Mouse (Mus musculus) right cerebral cortex, postnatal 4 days (tissue): Measurements from ENCODE around the gene Taz.

Source experiments
- DNase-seq: peaks from one replicate; pipeline ENCODE4 v3.0.0-alpha.2; 2022

Gene Taz

DNA sequence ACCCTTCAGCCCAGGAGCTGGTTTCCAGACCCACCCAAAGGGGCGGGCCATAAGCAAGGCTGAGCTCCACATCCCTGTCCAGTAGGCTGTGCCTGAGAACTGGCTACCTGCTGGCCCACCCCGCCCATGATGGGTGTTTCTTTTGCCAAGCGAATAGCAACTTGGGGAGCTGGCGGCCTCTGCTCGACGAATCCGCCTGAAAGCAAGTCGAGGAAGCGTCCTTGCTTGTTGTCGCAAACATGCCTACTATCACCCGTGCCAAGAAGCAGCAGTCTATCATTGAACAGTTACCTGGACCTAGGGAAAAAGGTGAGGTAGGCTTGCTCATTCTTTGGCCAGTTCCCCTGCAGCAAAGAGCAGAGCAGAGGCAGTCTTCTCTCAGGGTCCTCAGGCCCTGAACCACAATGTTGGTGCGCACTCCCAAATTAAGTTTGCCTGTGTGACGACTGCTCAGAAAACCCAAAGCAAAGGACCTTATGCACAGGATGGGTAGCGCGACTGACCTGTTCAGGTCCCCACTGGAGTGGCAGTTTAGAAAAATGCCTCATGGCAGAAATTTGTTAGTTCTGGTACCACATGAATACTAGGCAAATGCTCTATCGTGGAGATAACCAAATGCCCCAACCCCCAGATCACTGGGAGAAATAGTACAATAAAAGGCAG lies at the start of gene Taz, which contains the start of gene Dnase1l1:
Gene Taz (plus strand): TSS at position 181 of the 663 bp plus-strand sequence.
Gene Dnase1l1 (minus strand): TSS at position 606 of the 663 bp plus-strand sequence.
- DNase-seq = peak; percentile 23

DNA sequence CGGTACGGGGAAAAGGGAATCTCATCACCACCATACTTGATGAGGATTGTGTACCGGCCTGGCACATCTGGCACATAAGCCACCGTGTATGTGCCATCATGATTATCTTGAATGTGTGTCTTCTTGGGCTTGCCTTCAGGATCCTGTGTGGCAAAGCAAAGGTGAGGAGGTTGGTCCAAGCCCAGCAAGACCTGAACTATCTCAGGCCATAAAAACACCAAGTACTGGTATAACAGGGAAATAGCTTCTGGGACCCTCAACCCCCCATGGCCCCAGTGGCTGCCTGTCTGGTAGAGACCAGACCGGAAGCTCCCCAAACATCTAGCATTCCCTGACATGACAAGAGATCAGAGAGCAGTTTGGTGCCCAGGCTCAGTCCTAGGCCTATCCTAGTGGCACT lies 48.5 kb upstream of the Taz start:
- no peak for DNase-seq

DNA sequence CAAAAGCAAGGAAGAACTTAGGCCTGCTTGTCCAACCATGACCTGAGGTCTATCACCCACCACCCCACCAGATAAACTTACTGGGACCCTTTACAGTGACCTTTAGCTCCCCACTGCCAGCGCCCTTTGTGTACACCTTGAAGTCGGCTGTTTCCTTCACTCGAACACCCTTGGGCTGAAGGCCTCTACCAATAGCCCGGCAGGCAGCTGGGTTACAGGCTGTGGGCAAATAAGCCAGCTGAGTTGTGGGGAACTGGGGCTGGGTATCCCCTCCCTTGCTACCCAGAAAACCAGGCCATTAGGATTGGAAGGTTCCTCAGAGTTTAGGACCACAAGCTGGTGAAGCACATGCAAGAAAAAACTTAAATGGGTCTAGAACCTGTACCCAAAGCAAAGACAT lies 41.4 kb upstream of the Taz start:
- no peak for DNase-seq

DNA sequence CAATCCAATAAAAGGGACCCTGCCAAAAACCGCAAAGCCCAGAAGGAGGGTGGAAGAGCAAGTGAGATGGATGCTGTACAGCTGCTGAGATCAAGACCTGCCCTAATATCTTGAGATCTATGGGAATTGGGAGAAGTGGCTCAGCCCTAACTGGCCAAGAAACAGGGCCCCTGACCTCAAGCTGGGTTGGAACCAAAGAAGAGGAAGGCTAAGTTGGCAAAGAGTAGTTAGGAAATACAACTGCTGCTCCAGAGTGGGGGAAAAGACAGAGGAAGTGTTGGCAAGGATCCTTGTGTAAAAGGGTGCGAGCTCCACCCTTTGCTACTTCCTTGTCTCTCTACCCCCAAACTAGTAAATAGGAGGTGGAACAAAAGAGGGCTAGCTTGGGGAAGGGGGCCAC lies 38.3 kb upstream of the Taz start:
- no peak for DNase-seq

DNA sequence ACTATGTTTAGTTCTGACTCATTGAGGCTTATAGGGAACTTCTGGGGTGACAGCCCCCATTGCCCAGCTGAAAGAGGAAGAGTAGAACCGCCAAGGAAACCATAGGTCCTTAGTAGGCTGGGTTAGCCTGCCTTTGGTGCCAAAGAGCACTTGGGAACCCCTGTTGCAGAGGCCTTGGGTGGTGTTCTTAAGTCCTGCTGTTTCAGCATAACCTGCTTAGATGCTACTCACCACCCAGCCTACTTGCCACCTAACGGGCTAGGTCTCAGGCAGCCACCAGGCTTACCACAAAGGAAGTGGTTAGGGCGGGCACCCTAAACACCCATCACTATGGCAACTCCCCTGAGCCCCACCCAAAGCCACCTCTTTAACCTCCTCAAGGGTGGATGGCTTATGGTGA lies 37.9 kb upstream of the Taz start:
- no peak for DNase-seq

DNA sequence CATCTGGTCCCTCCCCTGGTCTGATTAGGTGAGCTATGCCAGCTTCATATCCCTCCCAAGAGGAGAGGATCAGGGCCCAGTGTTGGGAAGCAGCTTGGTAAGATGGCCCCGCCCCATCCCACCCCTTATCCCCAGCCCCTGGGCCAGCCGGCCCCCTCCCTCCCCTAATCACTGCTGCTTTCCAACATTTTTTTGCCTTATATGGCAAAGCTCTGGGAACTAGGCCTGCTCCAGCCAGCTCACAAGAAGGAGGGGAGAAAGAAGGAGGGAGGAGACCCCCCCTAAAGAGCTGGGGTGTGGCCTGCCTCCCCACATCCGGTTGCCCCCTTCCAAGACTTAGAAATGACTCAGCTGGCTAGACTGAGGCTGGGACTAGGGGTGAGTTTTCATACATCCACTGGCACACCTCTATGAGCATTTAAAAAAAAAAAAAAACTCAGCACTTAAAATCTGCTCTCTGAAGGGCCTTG lies 37.1 kb upstream of the Taz start:
- peak; percentile 30 for DNase-seq

DNA sequence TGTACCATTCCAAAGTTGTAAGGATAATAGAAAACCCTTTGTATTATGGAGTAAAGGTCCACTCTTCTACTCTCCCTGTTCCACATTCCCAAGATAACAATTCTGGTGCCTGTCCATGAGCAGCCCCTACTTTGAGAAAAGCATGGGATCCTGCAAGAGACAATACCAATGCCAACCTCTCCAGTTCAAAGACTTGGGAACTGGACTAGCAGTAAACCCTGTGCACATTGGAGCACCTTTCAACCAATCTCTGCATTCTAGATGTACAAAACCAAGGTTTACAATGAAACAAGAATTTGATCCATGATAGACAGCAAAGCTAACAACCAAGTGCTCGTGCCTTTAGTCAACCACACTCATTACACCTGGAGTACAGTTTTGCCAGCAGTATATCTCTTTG lies 36.6 kb upstream of the Taz start:
- DNase-seq = no peak

DNA sequence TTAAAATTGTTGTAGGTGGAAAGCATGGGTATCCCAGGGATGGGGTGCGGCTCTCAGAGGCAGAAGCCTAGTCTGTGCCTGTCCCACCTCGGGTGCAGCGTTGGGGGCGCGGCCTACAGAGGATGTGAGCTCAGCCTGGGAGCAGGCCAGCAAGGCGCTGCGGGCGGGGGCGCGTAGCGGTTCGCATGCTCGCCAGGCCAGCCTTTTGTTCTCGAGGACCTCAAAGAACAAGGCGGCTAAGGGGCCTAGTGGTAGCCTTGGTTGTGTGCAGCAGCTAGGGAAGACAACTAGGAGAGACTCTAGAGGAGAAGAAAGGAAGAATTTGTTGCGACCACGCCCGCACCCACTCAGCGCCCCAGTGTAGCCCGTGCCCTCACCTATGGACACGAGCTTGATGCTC lies 36.0 kb upstream of the Taz start:
- DNase-seq = peak; percentile 74

DNA sequence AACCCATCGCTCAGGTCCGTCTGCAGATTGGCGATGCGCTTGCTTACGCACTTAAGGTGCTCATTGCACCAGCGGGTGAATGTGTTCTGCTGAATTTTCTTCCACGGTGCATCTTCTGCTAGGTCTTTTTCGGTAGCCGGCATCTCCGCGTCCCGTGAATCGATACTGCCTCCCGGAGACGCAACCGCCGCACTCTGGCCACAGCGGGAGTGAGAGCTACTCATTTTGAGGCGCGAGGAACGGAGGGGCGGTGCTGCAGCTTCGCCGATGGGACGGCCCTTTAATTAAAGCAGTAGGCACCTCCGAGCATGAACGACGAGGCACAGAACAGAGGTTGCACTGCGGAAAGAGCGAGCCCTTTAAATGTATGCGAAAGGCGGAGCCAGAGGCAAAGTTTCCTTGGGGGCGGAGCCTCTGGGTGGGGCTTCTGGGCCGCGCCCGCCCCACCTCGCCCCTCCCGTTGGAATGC lies 35.5 kb upstream of the Taz start:
- peak; percentile 69 for DNase-seq

DNA sequence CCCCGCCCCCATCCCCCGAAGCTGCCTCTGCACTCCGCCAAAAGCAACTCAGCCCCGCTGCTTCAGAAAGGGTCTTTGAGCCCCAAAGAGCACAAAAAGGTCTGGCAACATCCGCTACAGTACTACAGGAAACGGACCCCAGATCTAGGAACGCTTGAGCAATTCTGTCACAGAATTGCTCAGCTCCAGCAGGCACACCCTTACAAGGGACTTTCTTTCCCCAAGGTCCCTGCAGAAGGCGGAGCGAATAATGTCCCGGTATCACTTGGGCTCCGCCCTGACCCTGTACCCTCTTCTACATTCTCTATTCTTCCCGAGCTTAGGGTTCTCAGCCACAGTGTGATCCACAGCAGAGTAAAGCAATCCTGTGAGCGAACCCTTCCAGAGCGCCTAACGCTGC lies 35.0 kb upstream of the Taz start:
- DNase-seq = no peak

DNA sequence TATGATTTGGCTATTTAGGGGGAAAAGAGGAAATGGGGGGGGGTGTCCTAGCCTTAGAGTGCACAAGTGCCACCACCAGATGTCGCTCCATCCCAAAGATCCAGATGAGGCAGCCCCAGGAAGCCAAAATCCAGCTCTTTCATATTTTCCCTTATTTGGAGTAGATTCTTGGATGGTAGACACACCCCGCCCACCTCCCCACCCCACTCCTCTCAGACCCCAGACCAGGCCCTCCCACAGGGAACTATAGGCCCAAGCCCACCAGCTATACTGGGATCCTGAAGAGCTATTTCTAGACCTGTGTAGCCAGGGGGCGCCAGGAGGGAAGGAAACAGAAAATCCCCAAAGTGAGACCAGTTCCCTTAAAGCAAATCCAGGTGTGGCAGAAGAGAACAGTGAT lies 33.1 kb upstream of the Taz start:
- DNase-seq = peak; percentile 74

DNA sequence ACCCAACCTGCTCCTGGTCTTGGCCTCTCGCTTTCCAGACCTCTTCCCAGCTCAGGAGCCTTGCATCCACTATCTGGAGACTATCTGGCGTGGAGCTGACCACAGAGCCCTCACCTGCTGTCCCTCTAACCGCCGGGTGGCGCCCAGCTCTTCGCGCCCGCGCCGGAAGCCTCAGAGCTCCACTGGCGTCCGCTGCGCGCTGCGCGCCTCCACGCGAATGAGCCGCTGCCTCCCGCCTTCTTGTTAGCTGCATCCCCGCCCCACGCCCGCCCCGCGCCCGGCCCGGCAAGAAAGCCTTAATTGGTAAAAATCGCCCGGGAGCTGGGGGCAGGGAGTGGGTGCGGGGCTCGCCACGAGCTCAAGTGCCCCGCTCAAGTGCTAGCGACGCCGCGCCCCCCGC lies 32.1 kb upstream of the Taz start, which contains the start of gene Flna:
Gene Flna (minus strand): TSS at position 206 of the 400 bp plus-strand sequence.
- DNase-seq = peak; percentile 63

DNA sequence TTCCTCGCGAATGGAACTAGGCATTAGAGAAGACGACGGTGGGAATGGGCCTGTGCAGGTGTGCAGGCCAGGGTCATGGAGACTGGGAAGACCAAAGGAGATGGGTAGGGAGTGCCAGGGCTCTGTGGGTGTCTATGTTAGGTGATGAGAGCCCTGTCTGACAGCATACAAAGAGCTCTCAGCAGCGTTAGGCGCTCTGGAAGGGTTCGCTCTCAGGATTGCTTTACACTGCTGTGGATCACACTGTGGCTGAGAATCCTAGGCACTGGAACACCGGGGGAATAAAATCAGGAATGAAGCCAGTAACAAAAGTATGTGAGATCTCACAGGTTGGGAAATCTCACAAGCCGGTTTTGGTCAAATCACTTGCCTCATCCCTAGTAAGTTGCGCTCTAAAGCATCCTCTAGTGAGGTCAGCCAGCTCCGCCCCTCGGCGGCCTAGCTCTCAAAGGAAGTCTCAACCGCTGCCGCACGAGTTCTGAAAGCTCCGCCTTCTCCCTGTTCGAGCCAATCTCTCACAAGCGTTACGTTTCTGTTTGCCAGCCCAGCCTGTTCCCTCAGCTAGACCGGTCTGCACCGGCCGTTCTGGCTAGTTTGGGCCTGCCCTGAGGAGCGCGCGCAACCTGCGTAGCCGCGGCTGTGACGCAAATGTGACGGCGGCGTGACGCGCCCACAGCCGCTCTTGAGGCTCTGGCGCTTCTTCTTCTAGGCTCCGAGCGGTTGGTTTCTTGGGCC lies 27.4 kb upstream of the Taz start, which contains the start of gene Emd:
Gene Emd (plus strand): TSS at position 535 of the 735 bp plus-strand sequence.
- DNase-seq = peak; percentile 78

DNA sequence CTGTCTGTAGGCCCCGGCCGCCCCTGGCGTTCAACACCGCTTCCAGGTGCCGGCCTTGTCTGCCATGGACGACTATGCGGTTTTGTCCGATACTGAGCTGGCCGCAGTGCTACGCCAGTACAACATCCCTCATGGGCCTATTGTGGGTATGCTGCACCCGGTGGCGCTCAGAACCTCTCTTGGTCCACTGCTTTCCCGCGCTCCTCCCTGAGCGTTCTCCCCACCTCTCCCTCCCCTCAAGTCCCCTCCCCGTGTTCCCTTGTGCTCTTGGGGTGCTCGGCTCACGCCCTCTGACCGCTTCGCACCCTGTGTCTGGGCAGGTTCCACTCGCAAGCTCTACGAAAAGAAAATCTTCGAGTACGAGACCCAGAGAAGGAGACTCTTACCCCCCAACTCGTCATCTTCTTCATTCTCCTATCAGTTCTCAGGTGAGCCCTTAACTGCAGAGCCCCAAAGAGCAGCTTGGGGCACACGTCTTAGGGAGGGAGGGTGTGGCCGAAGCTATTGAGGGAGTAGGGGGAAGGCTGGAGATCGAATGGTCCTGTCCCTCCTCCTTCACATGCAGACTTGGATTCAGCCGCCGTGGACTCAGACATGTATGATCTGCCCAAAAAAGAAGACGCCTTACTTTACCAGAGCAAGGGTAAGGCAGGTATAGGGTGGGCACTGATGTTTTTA lies 26.7 kb upstream of the Taz start:
- no peak for DNase-seq

DNA sequence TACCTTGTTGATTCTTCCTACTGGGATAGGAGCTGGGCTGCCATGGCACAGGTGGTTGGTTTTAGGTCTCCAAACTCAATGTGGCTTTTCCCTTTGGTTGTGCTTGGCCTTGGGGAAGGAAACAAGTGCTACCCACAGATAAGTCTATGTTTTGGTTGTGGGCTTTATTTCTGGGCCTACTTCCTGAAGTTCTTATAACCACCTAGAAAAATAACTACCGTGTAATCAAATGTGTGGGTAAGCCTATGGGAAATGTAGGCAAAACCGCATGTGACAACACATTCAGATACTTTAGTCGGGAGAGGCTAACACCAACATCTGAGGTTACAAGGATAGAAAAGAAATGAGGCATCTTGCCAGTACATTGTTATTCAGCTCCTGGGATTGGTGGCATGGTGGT lies 24.0 kb upstream of the Taz start:
- no peak for DNase-seq

DNA sequence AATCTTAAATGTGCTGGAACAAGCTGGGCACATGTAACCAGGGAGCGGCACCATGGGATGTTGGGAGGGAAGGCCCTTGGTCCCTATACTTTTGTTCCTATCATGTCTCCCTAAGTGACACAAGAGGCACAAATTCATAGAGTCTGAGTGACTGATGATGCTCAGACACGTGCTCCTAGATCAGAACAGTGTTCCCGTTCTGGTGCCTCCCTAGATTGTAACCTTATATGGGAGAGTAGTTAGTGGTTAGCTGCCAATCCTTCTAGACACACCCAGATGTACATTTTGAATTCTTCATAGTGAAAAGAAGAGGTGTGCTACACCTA lies 12.0 kb upstream of the Taz start:
- no peak for DNase-seq

DNA sequence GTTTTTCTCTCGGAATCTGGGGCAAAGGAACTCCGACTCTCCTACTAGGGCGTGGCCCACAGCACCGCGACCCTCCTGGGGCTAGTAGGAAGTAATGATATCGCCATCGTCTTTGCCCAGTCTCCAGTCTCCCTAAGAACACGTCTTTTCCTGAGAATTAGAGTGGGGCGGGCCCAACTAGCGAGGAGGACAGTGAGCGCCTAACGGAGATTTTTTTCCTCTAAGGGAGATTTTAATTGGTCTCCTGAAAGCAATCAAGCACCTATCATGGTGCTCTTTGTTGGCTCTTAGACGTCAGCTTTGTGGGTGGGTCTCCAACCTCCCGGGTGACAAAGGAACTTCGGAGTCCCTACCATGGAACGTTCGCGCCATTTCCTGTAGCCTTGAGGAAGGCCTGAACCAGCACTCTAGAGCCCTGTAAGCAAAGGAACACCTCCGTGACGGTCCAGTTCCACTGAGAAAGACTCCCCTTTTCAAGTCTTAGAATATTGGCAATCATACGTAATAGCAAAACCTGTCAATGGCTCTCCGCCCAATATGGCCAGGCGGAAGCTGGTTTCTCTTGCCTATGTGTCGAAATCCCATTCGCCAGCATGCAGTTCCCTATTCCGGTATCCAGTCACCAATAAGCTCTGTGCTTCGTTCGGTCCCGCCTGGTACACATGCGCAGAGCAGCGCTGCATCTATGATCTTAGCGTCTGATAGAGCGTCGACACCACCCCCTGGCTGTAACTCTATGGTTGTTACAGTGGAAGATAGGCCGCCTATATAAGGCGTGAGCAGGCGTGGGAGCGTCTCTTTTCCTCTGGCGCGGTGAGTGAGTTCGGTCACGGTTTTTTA lies 11.4 kb upstream of the Taz start, which contains the start of gene Rpl10:
Gene Rpl10 (plus strand): TSS at position 751 of the 840 bp plus-strand sequence.
- peak; percentile 76 for DNase-seq

DNA sequence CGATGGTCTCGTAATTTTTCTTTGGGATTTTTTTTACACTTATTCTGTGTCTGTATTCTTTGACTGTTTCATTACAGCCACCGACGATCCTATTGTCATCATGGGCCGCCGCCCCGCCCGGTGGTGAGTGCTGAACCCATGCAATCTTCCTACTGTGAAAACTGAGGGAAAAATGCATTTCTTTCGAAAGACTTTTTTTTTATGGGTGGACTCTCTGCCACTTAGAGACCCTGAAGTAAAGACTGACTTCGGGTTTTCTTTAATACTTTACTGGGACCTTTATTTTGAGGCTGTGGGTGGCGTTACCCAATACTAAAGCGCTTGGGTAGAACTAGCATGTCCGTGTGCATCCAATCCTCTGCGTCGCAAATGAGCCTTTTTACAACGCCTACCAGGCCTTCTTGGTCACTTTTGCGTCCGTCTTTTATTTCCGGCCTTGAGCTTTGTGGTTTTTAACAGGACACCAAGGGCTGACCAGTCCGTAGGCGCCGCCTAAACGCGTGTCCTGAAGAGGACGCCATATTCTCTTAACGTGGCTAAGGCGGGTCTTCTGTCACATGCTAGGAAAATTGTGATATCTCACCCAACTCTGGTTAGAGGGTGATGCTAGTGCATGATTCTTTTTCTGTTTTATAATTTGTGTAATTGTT lies 10.7 kb upstream of the Taz start:
- no peak for DNase-seq

DNA sequence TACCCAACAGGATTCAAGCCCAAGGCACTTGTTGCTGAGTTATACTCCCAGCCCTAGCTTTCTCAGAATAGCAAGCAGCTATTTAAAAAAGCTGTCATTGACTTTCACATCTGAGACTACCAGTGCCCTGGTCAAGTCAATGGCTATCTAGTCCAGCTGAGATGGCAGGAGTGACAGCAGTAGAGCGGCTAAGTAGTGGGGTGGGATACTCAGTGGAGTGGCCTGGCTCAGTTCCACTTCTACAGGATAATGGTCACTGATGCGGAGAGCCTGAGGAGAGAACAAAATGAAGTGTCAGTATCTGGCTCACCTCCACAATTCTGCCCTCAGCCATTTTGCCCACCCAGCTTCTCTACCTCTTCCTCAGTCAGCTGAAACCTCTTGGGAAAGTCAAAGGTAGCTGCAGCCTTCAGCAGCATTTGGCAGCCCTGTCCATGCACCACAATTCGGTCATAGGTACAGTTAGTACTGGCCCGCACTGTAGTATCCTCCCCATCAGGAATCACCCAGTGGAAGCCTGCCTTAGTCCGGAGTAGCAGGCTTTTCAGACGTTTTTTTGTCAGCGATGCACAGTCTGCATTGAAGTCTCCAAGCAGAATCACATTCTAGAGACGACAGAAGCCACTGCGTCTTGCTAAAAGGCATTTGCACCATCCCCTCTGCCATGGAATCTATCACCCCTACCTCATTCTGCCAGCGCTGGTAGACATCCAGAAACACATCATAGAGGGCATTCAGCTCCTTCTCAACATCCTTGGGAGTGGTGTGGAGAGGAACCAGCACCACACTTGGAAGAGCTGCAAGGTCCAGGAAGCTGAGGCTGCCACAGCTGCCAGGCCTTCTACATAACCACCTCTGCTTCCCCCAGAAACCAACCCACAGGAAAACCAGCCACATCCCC lies 8.0 kb upstream of the Taz start:
- no peak for DNase-seq

DNA sequence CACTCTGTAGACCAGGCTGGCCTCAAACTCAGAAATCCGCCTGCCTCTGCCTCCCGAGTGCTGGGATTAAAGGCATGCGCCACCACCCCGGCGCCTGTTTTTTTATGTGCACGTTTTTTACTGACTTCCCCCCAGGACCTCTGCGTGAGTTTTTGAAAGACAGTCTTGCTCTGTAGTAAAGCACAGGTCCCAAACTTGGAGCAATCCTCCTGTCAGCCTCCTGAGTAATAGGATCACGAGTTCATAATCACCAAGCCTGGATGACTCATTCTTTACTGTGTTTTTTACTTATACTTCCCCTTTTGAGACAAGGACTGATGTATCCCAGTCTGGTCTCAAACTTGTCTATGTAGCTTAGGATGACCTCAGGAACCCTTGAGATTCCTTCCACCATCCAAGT lies 3.8 kb upstream of the Taz start:
- no peak for DNase-seq
